Mouse (Mus musculus) heart, postnatal 10 days (tissue): Measurements from ENCODE around the gene Rgs9bp. TPM values are rescaled to one million over a fixed set of nuclear protein-coding genes. Genes with fewer than 3 reads are reported as not detected.
"Not testable (repeated sequence)": the region's sequence is repeated elsewhere in the genome, so short reads cannot be mapped to it uniquely, and the experiment has no call there.

Experiments
- DNase-seq, 2 experiments: peaks; one replicate each; pipeline ENCODE4 v3.0.0; 2021
- intact Hi-C: fragments of 180-260 bp; cut with DNase I; formaldehyde crosslinking; loops from one replicate; pipeline ENCODE4 v1.15.1; 2025
- total RNA-seq, 2 experiments: library from RNA; stranded (reverse); gene quantifications; 2 replicates each; pipeline ENCODE4 v1.2.3; 2021

Rgs9bp gene
- total RNA-seq, 2 experiments from 2014 or later: 0.10 to 0.12 TPM

DNA sequence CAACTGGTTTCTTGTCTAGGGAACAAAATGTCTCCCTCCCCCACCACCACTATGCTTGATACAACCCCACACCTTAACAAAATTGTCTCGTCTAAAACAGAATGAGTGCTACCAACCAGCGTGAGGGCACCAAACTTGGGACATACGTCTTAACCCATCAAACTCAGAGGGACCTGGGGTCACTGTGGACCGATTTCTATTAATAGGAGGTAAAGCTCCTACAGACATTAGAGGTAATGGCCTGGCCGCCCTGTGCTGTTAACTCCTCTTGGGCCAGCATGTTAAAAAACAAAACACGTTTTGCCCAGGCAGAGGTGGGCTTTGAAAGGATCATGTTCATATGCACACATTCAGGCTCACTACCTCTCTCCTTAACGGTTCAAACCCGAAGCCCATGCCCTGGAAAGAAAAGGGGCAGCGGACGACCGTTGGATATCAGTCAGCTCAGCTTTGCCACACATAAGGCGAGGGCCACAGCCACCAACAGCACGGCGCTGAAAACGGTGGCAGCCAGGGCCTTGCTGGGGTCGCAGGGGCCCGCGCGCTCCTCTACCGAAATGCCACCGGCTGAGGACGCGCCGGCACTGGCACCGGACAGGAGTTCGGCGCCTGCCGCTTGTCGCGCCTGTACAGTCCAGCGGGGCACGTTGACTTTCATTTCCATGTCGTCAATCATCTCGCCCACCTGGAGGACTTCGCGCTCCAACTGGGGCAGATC, 1.2 kb downstream of the Rgs9bp start:
- intact Hi-C loops: no loop called here
- DNase-seq: peak in 1 of 2 experiments; percentile 12

DNA sequence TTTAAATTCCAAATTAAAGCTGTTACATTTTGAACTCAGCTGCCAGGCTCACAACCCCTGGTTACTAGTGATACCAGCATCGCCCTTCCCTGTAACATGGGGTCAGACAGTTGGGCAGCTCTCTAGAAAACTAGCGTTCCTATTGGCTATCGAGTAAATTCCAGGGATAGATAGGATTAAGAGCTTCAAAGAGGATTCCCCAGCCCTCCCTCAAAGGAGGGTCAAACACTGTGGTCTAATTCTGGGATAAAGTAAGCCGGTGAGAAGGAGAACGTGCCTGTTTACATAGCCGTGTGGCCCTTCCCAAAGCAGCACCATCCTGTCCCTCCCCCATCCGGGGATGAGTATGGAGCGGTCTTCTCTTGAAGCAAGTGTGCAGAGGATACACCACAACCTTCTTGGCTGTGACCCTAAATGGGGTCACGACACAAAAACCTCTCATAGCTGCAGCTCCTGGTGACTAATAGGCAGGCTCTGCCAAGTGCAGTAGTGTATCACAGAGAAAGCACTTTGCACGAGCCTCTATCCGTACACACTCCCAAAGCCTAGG, 1.8 kb downstream of the Rgs9bp start:
- no peak for DNase-seq
- intact Hi-C loops: no loop called here

DNA sequence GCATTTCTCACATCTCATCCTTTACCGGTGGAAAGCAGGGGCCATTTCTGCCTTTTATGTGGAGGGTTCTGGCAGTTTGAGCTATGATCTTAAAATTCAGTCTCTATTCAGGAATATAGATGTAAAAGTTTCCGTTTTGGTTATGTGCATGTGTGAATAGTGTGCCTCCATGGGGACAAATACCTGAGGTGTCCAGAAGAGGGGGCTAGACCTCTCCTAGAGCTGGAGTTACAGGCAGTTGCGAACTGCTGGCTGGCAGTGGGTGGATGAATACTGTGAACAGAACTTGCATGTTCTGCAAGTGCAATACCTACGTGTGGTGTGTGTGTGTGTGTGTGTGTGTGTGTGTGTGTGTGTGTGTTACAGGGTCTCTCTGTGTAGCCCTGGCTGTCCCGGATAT, 2.7 kb downstream of the Rgs9bp start:
- intact Hi-C loops: no loop called here
- DNase-seq: no peak

DNA sequence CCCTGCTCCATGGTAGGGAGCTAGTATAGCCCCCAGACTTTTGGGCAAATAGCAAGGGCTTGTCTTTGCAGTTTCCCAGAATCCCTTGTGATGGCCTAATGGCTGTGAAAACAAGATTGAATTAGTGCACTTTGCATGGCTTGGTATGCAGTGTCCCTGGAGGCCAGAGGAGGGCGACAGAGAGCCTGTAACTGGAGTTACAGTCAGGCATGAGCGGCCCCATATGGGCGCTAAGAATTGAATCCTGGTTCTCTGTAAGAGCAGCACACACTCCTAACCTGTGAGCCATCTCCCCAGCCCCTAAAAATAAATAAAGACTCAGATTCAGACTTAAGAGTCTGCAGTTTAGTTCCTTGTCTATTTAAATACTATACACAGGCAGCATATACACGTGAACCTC, 5.5 kb downstream of the Rgs9bp start:
- DNase-seq: peak; percentile 13 to 59
- intact Hi-C loops: no loop called here

DNA sequence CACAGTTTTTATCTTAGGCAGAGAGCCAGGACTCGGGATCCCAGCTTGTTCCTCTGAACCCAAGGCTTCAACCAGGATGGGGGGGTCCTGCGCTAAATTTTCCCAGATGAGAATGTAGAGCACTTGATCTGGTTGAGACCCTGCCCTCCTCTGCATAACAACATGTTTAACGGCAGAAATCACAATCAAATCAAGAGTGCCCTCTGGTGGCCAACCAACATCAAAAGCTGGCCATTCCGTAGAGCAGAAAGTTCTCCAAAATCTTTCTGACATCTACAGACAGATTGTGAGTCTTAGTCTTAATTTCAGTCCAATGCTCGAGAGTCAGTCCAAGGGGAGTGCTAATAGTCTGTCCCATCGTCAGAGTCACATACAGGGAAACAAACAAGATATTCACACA, 14.5 kb downstream of the Rgs9bp start:
- intact Hi-C loops: loop anchor here (2.0 kb wide), 1 partner anchor 16 kb away; no protein-coding TSS in a partner anchor
- not testable (repeated sequence) for DNase-seq

DNA sequence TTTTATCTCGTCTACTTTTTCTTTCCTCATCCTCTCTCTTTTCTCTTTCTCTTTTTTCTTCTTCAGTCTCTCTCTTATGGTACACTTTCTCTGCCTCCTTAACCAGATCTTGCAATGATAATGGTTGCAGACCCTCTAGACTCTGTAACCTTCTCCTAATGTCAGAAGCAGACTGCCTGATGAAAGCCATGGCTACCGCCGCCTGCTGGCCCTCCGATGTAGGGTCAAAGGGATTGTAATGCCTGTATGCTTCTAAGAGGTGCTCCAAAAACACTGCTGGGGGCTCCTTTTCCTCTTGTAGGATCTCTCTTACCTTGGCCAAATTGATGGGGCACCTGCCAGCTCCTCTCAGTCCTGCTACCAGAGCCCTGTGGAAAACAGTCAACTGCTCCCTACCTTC, 15.7 kb downstream of the Rgs9bp start:
- intact Hi-C loops: loop anchor here (2.0 kb wide), 1 partner anchor 15 kb away; no protein-coding TSS in a partner anchor
- DNase-seq: not testable (repeated sequence)

DNA sequence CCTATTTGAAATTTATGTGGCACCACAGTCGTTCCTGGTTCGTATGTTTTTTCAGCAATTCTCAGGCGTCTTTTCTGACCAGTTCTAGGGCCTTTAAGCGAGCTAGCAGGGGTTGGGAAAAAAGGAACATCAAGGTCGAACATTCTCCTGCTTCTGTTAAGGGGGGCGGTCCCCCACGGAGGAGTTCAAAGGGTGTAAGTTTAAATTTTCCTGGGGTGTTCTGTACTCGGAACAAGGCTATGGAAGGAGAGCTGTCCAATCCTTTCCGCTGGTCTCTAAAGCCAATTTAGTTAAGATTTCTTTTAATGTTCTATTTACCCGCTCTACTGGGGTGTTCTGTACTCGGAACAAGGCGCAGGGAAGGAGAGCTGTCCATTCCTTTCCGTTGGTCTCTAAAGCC, 19.4 kb downstream of the Rgs9bp start:
- DNase-seq, intact Hi-C loops: not testable (repeated sequence)

DNA sequence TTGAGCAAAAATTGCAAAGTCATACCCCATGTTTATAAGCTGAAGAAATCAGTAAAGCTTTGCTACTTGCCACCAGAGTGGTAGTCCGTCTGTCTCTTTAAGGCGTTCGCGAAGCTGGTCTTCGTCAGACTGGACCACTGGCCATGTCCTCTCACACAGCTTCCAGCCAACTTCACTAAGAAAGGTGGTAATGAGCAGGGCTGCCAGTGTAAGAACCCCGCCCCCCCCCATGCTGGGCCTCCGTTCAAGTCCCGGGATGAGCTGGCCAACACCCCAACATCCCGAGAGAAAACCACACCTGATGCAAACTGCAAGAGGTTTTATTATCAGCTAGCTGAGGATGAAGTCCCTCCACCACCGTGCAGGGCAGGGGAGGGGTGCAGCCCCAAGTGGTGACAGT, 20.5 kb downstream of the Rgs9bp start:
- intact Hi-C loops, DNase-seq: not testable (repeated sequence)

DNA sequence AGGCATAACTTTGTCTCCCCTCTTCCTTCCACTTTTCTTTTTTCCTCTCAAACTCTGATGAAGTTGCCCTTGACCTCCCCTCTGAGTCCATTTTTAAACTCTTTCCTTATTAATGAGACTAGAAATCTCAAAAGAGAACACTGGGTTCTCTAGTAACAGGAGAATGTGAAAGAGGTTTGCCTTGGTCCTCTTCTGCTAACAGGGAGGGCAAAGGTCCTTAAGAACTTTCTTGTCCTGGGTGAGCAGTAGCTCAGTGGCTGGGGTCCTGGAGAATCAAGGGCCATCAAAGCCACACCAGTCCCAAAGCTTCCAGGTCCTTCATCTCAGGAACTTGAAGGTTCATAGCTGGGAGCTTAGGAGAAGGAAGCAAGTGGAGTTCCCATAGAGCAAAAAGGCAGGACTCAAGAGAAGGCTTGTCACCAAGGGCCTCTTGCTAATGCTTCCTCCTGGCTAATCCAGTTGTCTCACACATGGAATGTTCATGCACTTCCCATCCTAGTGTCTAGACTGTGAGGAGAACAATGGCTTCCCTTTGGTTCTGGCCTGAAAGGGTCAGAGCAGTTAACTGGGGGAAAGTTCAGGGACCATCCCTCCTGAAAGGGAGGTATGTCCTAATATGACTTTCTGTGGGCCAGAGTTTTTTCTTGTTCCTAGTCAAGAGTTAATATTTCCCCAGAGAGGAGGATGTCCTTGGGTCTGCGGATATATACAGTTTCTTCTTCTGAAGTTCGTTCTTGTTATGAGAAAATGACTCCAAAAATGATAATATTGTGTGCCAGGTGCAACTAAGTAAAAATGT, 21.1 kb downstream of the Rgs9bp start:
- intact Hi-C loops: no loop called here
- DNase-seq: no peak

DNA sequence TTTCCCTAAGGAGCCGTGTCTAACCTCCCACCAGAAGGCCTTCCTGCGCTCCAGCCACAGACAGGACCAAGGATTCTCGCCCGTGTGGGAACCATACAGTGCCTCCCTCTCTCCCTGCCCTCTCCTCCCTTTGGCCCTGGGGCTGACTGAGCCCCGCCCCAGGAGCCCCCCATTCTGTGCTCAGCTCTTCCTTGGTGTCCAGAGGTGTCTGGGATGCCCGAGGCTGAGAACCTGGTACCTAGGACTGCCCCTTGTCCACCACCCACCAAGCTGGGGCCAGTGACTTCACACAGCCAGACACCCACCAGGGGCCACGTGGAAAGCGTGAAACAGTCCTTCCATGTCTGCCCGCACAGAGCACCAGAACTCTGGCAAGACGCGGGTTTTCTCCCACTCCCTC, 22.3 kb downstream of the Rgs9bp start:
- intact Hi-C loops: no loop called here
- no peak for DNase-seq

DNA sequence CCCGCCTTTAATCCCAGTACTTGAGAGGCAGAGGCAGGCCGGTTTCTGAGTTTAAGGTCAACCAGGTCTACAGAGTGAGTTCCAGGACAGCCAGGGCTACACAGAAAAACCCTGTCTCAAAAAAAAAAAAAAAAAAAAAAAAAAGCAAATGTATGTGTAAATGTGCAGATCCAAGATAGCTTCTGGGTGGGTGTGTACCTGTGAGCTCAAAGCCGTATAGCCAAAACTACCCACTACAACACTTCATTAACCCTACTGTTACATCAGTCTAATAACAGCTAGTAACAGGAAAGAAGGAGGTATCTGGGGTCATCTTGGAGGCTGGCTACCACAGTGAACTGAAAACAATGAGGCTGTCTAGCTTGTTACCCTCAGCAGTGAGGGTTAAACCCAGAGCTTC, 25.5 kb downstream of the Rgs9bp start:
- DNase-seq: no peak
- intact Hi-C loops: no loop called here

DNA sequence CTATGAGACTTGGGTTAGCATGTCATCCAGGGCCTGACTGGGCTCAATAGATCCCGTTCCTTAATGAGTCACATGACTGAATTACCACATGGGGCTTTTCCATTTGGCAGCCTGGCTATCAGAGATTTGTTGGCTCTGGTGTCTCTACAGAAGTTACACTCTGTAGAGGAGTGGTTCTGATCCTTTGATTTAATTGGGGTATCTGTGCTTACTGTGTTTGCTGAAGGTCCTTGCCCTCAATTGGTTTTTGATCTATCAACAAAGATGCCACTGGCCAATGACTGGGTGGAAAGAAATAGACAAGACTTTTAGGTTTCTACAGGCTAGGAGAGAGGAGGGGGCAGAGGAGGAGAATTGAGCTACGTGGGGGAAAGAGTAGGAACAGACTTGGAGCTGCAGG, 26.7 kb downstream of the Rgs9bp start:
- DNase-seq: no peak
- intact Hi-C loops: no loop called here

DNA sequence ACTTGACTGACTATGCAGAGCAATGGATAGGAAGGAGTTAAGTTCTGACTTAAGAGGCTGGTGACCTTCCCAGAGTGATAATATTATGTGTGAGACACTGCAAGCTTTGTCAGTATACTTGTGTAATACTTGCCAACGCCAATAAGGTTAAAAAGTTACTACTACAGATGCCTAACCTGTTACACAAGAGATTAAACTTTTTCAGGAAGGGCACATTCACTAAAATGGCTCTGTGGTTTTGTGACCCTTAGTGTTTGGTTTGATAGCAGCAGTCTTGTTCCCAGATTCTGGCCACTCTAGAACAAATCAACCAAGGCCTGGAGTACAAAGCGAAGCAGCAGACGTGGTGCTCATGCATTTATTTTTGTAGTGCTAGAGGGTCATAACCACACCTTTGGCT, 27.8 kb downstream of the Rgs9bp start:
- intact Hi-C loops: no loop called here
- no peak for DNase-seq

DNA sequence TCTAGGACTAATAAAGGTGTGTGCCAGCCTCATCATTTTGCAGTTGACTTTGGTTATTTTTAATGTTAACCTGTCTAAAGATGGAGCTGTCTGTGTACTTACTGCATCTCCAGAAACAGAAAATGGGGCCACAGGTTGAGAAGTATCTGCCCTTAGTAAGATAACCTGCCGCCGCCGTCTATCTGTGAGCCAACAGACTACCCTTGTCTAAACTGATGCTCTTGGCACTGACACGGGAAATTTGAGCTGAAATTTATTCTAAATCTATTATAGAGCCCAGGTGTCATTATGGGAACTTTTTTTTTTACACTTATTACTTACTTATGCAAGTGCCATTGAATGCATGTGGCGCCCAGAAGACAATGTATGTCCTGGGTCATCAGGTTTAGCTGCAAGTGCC, 28.5 kb downstream of the Rgs9bp start:
- no peak for DNase-seq
- intact Hi-C loops: no loop called here

DNA sequence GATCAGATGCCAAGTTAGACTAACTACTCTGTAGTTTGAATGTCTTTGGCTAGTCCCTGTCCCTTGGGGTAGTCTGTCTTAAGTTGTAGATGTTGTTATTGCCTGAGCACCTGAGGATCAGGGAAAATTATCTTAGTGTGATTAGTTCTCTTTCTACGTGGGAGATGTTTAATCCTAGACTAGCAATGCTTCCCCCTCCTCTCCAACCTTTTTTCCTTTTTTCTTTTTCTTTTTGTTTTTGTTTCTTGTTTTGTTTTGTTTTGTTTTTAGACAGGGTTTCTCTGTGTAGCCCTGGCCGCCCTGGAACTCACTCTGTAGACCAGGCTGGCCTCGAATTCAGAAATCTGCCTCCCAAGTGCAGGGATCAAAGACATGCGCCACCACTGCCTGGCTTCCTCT, 29.2 kb downstream of the Rgs9bp start, which contains the start of gene Nudt19:
TSS of gene Nudt19 (minus strand) at position 100 of the 399 bp plus-strand sequence.
- DNase-seq: no peak
- intact Hi-C loops: no loop called here

DNA sequence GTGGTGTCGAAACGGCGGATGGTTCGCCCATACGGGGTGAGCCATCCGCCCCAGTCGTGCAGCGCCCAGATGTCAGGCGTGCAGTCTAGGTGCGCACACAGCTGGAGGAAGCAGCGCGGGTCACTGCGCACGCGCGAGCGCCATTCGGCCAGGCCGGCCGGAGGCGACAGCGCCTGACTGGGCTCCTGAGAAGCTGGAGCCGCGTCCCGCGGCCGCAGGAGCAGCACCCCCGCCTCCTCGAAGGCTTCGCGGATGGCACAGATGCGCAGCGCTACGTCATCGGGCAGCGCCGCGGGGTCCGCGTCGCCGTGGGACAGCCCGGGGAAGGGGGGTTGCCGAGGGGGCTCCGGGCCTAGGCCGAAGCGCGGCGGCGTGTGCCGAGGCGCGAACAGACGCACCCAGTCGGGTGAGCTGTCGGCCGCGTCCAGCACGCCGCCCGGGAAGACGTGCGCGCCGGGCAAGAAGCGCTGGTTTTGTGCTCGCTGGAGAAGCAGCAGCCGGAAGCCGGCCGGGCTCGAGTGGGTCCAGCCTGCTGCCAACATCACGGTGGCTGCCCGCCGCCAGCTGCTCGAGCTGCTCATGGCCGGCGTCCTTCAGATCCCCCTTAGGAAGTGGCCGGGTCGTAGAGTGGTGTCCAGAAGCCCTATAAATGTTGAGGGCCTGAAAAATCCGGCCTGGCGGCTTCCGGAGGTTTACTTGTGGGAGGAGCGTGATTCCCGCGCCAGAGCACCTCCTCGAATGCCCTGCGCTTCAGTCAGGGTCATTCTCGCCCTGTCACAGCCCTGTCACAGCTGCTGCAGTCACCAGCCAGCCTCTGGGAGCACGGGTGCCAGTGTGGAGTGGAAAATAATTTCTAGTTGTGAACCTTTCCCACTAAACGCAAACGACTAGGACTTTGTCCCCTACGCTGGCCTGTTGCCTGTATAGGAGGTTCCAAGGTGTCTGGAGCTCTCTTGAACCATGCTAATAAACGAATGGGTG, 29.9 kb downstream of the Rgs9bp start:
- DNase-seq: peak; percentile 92 to 93
- intact Hi-C loops: loop anchor here (2.0 kb wide), 1 partner anchor 15 kb away; no protein-coding TSS in a partner anchor

DNA sequence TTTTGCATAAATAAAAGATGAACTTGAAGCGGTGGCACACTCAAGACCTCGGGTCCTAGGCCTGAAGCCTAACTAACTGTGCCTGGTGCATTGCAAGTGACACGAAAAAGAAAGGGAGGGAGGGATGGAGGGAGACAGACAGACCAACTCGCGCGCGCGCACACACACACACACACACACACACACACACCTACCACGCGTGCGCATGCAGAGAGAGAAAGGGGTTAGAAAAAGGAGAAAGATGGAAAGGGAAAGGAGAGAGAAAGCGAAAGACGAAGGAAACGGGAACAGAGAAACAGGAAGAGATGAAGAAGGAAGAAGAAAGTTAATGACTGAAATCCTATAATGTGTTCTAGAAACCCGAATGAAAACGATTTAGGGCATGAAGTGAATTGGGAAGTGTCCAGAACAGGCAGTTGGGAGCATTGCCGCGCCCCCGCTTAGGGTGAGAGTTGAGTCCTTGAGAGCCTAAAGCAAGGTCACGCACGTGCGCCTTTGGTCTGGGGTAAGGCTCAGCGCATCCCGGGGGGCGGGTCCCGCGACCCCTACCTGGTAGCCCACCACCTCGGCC, 30.7 kb downstream of the Rgs9bp start:
- DNase-seq: peak; percentile 32 to 53
- intact Hi-C loops: loop anchor here (2.0 kb wide), 1 partner anchor 16 kb away; no protein-coding TSS in a partner anchor

DNA sequence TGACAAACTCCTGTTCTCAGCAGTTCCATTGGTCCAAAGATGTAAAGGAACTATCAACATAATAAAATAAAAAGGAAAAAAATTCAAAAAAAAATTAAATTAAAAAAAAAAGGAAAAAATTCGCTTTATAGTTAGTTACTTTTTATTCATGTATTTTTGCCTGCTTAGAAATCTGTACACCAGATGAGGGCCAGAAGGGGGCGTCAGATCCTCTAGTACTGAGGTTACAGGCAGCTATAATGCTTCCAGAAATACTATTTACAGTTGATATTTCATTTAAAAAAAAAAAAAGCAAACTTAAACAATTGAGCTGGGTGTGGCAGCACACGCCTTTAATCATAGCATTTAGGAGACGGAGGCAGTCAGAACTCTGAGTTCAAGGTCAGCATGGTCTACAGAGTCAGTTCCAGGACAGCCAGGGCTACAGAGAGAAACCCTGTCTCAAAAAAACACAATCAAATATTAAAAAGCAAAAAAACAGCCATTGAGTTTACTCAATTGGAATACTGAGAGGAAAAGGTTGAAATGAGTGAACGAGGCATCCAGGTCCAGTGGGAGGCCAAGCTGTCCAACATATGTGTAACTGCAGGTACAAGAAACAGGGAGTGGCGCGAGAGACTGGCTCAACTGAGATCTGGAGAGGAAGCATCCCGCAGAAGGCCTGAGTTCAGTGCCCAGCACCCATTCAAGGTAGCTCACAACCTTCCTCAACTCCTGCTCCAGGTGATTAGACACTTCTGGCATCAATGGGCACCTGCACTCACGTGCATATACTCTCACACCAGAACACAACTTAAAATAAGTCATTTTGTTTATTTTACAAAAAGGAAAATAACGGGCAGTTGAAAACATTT, 31.4 kb downstream of the Rgs9bp start:
- intact Hi-C loops: loop anchor here (2.0 kb wide), 1 partner anchor 17 kb away; no protein-coding TSS in a partner anchor

DNA sequence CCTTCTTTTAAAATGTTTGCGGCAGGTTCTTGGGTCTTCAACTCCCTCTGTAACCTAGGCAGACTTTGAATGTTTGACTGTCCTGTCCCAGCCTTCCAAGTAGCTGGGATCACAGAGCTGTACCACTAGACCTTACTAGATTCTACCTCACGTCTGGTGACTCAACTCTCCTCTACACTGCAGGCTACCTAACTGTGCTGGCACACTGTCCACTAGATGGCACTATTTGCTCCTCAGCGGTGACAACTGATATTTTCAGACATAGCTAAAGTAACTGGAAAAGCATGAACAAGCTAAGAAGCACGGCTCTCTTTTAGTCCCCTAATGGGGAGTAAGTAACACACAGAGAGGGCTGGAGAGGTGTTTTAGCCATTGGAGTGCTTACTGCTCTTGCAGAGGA, 39.5 kb downstream of the Rgs9bp start:
- DNase-seq: peak; percentile 64 to 75
- intact Hi-C loops: loop anchor here (2.0 kb wide), 1 partner anchor 89 kb away; no protein-coding TSS in a partner anchor

More for the DNA sequence above, 31.4 kb downstream of the Rgs9bp start:
- DNase-seq: peak; percentile 18 to 44
